Mouse (Mus musculus) skeletal muscle tissue, adult 2 months (tissue): ENCODE measurements around the gene 1700021F07Rik.
A peak's percentile ranks its signal among the peaks of the same experiment; 100 is the strongest.

Experiments used
- DNase-seq: peaks from one replicate; pipeline ENCODE4 v3.0.0-alpha.2; 2012; ENCODE audit warnings: low read depth, low spot score

1700021F07Rik gene

DNA sequence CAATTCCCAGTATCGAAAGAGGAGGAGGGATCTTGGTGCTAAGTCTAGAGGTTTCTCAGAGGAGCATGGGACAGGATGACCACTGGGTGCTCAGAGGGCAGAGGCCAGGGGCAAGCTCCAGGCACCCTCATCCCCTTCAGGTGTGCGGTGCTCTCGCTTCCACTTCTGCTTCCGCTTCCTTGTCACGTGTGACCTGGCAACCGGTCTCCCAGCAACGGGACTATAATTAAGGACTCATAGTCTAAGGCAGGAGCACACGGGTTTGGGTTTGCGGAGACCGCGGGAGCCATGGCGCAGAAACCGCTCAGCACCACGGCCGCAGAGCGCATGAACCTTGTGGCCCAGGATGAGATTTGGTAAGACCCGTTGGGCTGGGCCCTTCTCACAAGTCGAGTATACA, at the start of gene 1700021F07Rik:
Gene 1700021F07Rik (plus strand): TSS at position 211 of the 400 bp plus-strand sequence.
- no peak for DNase-seq

GRCm38 (mm10) chr2:173473233-173473632, 49.2 kb upstream of the 1700021F07Rik start:
- DNase-seq: no peak

DNA sequence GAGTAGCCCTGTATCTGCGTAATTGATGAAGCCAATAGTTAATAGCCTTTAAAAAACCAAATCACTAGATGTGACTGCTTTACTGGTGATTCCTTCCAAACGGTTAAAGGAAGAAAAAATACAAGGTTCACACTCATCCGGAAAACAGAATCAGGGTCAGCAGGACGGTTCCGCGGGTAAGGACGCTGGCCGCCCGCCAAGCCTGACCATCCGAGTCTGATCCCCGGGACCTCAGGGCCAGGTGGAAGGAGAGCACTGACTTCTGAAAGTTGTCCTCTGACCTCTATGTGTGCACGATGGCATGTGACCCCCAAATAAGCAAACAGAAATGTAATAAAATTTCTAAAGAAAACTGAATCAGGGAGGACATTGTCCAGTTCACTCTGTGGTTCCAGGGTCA, 43.3 kb upstream of the 1700021F07Rik start:
- no peak for DNase-seq

- no peak for DNase-seq
Observed at GRCm38 (mm10) chr2:173484486-173484885, 37.9 kb upstream of the 1700021F07Rik start.

DNA sequence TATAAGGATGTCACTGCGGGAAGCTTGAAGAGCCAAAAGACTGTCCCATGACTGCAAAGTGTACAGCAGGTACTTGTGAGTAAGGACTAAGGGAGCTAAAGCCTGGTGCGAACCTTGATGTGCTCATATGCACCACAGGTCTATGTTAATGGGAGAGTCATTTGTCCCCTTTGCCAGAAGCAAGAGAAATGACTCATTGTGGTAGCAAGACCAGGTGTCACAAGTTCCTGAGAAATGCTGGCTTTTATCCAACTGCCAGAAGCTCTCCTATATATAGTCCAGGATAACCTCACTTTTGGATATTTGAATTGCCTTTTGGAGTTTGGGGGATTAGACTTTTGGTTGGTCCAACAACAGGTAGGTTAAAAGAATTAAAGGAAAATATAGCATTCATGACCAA, 22.8 kb upstream of the 1700021F07Rik start:
- DNase-seq: no peak

DNA sequence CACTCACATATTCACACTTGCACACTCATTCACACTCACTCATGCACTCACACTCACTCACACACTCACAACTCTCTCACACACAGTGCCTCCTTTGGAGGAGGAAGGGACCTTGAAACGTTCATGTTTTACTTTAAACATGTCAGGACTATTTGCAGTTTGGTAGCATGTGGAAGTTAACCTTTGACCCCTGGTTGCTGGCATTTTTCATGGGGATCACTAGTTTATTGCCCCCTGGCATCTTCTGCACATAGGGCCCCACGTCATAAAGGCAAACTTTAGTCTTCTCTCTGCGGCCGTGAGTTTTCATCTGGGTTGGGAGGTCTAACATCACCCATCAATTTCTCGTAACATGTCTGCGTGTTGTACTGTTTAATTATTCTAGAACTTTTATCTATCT, 8.4 kb upstream of the 1700021F07Rik start:
- DNase-seq: no peak

- no peak for DNase-seq
Observed at GRCm38 (mm10) chr2:173515186-173515585, 7.2 kb upstream of the 1700021F07Rik start.

GRCm38 (mm10) chr2:173516150-173516855, 6.1 kb upstream of the 1700021F07Rik start:
- DNase-seq: no peak

- no peak for DNase-seq
Observed at GRCm38 (mm10) chr2:173528493-173528892, 6.1 kb downstream of the 1700021F07Rik start.

DNA sequence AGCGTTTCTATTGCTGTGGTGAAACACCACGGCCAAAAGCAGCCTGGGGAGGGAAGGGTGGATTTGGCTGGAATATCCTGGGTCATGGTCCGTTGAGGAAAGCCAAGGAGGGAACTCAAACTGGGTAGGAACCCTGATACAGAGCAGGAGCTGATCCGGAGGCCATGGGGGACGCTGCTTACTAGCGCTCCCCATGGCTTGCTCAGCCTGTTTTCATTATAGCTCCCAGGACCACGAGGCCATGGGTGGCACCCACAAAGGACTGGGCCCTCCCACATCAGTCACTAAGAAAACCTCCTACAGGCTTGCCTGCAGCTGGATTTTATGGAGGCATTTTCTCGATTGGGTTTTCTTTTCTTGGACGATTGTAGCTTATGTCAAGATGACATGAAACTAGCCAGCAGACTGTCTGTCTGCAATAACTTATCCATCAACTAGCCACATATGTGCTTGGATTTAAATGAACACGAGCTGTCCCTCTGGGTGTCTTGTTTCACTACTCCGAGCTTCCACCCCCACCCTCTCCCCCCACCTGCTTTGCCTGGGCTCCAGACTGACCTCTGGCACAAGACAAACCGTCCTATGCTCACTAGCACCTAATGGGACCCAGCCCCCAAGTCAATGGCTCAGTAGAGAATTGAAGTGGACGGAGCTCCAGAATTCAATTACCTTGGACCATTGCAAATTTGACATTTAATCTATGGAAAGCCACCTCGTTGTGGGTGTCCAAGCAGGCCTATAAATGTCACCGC, 10.5 kb downstream of the 1700021F07Rik start:
- DNase-seq: no peak

DNA sequence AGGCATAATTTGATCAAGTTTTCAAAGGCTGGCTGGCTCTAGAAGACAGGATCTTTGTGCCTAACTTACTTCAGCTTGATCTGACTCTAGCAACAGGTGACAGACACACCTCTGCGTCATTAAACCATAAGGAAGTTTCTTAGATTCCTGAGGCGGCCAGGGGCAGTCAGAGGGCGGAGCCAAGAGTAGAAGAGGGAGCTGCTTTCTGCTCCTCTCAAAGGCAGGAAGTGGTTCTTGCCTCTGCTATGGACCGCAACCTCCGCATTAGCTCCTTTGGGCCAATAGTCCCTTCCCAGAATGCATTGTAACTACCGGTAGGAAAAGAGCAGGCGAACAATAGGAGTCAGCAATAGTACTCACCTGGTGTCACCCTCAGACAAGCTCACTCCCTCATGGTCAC, 12.2 kb downstream of the 1700021F07Rik start:
- DNase-seq: no peak

DNA sequence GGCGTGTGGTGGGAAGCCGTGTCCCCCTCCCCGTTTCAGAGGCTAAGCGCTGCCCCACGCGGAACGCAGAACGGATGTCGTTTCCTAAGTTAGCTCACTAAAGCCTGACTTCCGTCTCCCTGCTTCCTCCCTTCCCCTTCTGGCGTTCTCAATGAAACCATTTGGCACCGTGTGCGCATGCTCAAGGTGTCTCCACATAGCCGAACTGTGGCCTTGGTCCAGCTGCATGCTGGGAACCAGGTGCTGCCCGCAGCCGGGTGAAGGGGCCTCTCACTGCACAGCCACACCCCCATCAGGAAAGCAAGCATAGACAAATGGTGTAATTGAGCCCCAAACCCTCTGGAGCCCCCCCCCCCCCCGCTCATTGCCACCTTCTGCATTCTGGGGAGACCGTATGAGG, 13.0 kb downstream of the 1700021F07Rik start:
- DNase-seq: no peak

DNA sequence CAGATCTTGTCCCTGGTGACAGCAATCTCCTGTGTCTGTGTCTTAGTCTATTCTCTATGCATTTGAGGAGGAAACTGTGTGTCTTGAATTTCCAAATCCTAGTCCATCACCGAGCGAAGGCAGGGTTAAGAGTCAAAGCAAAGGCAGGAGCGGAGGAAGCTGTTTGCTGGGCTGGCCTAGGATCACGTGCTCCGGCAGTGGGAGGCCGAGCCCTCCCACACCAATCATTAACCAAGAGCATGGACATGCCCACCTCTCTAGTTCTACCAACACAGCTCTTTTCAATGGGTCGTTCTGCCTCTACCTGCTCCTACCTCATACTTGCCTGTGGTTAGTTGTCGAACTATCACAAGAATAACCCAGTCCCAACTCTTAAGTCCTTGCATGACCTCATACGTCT, 13.5 kb downstream of the 1700021F07Rik start:
- no peak for DNase-seq

GRCm38 (mm10) chr2:173539781-173540180, 17.4 kb downstream of the 1700021F07Rik start:
- no peak for DNase-seq

GRCm38 (mm10) chr2:173541748-173542147, 19.4 kb downstream of the 1700021F07Rik start:
- DNase-seq: no peak

DNA sequence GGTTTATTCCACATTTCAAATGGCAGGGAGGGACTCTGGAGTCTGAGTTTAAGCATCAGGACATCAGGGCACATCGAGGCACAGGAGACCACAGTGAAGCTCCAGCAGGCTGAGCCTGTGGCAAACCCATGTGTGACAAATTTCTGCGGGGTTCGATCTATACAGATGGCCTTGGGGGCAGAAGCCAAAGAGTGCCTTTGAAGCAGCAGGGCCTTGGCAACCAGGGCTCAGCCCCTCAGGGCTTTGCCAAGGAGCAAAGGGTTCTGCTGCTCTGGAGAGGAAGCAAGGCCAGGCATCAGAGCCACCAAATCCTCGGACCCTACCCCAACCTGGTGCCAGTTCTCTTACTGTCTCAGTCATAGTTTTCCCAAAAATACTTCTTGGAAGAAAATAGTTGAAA, 20.3 kb downstream of the 1700021F07Rik start:
- DNase-seq: no peak

GRCm38 (mm10) chr2:173545992-173546703, 23.8 kb downstream of the 1700021F07Rik start:
- peak; percentile 62 for DNase-seq

- no peak for DNase-seq
Observed at GRCm38 (mm10) chr2:173549236-173549635, 26.9 kb downstream of the 1700021F07Rik start.

GRCm38 (mm10) chr2:173550681-173551080, 28.3 kb downstream of the 1700021F07Rik start:
- DNase-seq: peak; percentile 60

DNA sequence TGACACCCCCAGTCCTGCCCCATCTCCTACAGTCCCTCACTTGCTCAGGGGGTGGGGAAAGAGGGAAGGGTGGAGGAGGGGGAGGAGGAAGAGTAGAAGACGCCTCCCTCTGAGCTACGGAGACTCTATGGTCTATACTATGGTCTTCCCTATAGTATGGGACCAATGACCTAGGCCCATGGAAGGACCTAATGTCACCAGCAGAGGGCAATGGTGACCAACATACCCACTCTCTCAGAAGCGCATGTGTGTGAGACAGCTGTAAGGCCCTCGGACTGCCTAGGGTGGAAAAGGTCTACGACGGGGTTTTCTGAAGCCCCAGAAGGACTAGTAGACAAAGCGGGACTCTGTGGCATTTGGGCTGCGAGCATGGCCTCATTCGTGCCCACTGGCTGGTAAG, 31.5 kb downstream of the 1700021F07Rik start:
- DNase-seq: peak; percentile 18

DNA sequence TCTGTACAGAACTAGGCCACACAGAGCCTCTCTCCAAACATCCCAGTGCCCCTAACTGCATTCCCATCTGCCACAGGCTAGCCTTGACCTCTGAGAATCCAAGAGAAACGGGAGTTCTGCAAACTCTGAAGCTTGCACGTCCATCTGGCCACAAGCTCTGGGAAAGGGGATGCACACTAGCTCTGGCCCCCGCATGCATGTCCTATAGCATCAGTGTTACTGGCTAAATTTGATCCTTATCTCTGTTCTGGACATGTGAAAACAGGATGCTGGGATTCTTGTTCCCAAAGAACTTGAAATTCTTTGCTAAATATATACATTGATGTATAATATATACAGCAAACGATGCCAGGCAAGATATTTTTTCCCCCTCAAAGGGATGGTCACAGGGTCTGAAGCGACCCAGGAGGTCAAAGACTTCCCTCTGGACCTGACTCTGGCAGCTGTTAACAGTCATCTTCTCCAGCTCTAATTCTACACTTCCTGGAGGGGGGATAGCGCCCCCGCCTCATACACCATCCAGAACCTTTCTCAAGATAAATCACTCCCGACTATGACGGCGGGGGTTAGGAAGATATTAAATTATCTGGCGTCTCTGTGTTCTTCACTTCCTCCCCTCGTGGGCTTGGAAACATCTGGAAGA, 36.5 kb downstream of the 1700021F07Rik start:
- DNase-seq: no peak
